Mouse (Mus musculus): ENCODE results near the gene Plekha4. TPM values are rescaled to one million over a fixed set of nuclear protein-coding genes. Genes with fewer than 3 reads are reported as not detected.
"Not testable (repeated sequence)": the region's sequence is repeated elsewhere in the genome, so short reads cannot be mapped to it uniquely, and the experiment has no call there.

Gene Plekha4
- total and polyA plus RNA-seq, 3 experiments = 2.9 to 6.7 (median 3.2) TPM

GRCm38 (mm10) chr7:45514411-45514810, 11.7 kb upstream of the Plekha4 start:
- 89% methylated on average over 7 of the region's 7 CpGs for WGBS
- no peak for DNase-seq
- H3K79me2 ChIP-seq (replicated peaks; ENCODE audit: control insufficient read depth, insufficient read depth, low read length) = no peaks in the 10 kb centered on the region
- intact Hi-C loops (cut with DNase I) = no loop called here
- no peaks in the 10 kb centered on the region for H3K36me3 ChIP-seq (ENCODE audit: control insufficient read depth, insufficient read depth, low read length)
- no peak for TF ChIP-seq POLR2A (IDR thresholded peaks at IDR 0.05; ENCODE audit: insufficient read depth, low read depth, low read length)
- TF ChIP-seq EP300 (IDR thresholded peaks at IDR 0.05; ENCODE audit: insufficient read depth, low read depth, low read length) = no peak
- TF ChIP-seq CTCF (IDR thresholded peaks at IDR 0.05) = no peak
- no peak overlapping the region for H3K9ac ChIP-seq (ENCODE audit: low read depth, low read length)
- no peak overlapping the region for H3K4me3 ChIP-seq
- H3K4me1 ChIP-seq (ENCODE audit: control insufficient read depth, insufficient read depth, low read length) = peaks cover under 1% of the 10 kb centered on the region; the same call in 1 of the 2 replicates
- H3K27ac ChIP-seq = no peak overlapping the region
- no peaks in the 10 kb centered on the region for H3K27me3 ChIP-seq (ENCODE audit: control insufficient read depth, insufficient read depth, low read length)

GRCm38 (mm10) chr7:45515436-45515835, 10.7 kb upstream of the Plekha4 start:
- no peaks in the 10 kb centered on the region for H3K27me3 ChIP-seq (ENCODE audit: control insufficient read depth, insufficient read depth, low read length)
- TF ChIP-seq POLR2A (IDR thresholded peaks at IDR 0.05; ENCODE audit: insufficient read depth, low read depth, low read length) (no peak), EP300 (IDR thresholded peaks at IDR 0.05; ENCODE audit: insufficient read depth, low read depth, low read length) (no peak), CTCF (IDR thresholded peaks at IDR 0.05) (no peak)
- no peak overlapping the region for H3K27ac ChIP-seq
- no peak for DNase-seq
- H3K79me2 ChIP-seq (replicated peaks; ENCODE audit: control insufficient read depth, insufficient read depth, low read length) = no peaks in the 10 kb centered on the region
- H3K36me3 ChIP-seq (ENCODE audit: control insufficient read depth, insufficient read depth, low read length) = no peaks in the 10 kb centered on the region
- intact Hi-C loops (cut with DNase I) = no loop called here
- H3K4me1 ChIP-seq (ENCODE audit: control insufficient read depth, insufficient read depth, low read length) = no peaks in the 10 kb centered on the region
- H3K4me3 ChIP-seq = no peak overlapping the region
- WGBS = 29% methylated on average over 16 of the region's 16 CpGs
- H3K9ac ChIP-seq (ENCODE audit: low read depth, low read length) = no peak overlapping the region

- H3K9ac ChIP-seq (ENCODE audit: low read depth, low read length); H3K27ac ChIP-seq; intact Hi-C loops (cut with DNase I); H3K79me2 ChIP-seq (replicated peaks; ENCODE audit: control insufficient read depth, insufficient read depth, low read length); H3K27me3 ChIP-seq (ENCODE audit: control insufficient read depth, insufficient read depth, low read length); DNase-seq; H3K36me3 ChIP-seq (ENCODE audit: control insufficient read depth, insufficient read depth, low read length); H3K4me3 ChIP-seq; H3K4me1 ChIP-seq (ENCODE audit: control insufficient read depth, insufficient read depth, low read length): not testable (repeated sequence)
- peak; percentile 66 for TF ChIP-seq CTCF (IDR thresholded peaks at IDR 0.05)
- 54% methylated on average over 5 of the region's 5 CpGs for whole genome bisulfite sequencing
These were observed 9.3 kb upstream of the Plekha4 start for GRCm38 (mm10) chr7:45516846-45517245.

GRCm38 (mm10) chr7:45518618-45519017, 7.5 kb upstream of the Plekha4 start:
- Histone ChIP-seq H3K27ac (no peak overlapping the region), H3K27me3 (ENCODE audit: control insufficient read depth, insufficient read depth, low read length) (no peaks in the 10 kb centered on the region), H3K79me2 (replicated peaks; ENCODE audit: control insufficient read depth, insufficient read depth, low read length) (no peaks in the 10 kb centered on the region), H3K4me1 (ENCODE audit: control insufficient read depth, insufficient read depth, low read length) (peaks cover 9% of the 10 kb centered on the region), H3K9ac (ENCODE audit: low read depth, low read length) (no peak overlapping the region), H3K36me3 (ENCODE audit: control insufficient read depth, insufficient read depth, low read length) (peaks cover 9% of the 10 kb centered on the region), H3K4me3 (no peak overlapping the region)
- no peak for TF ChIP-seq CTCF (IDR thresholded peaks at IDR 0.05)
- no peak for TF ChIP-seq EP300 (IDR thresholded peaks at IDR 0.05; ENCODE audit: insufficient read depth, low read depth, low read length)
- TF ChIP-seq POLR2A (IDR thresholded peaks at IDR 0.05; ENCODE audit: insufficient read depth, low read depth, low read length) = no peak
- WGBS = 93% methylated on average over 16 of the region's 16 CpGs
- DNase-seq = no peak
- intact Hi-C loops (cut with DNase I) = no loop called here

GRCm38 (mm10) chr7:45519345-45520120, 6.6 kb upstream of the Plekha4 start:
- DNase-seq = no peak
- H3K9ac ChIP-seq (ENCODE audit: low read depth, low read length) = no peak overlapping the region
- TF ChIP-seq EP300 (IDR thresholded peaks at IDR 0.05; ENCODE audit: insufficient read depth, low read depth, low read length) = no peak
- TF ChIP-seq POLR2A (IDR thresholded peaks at IDR 0.05; ENCODE audit: insufficient read depth, low read depth, low read length) = no peak
- no peak for TF ChIP-seq CTCF (IDR thresholded peaks at IDR 0.05)
- 71% methylated on average over 8 of the region's 8 CpGs for WGBS
- peaks cover 13% of the 10 kb centered on the region for H3K4me1 ChIP-seq (ENCODE audit: control insufficient read depth, insufficient read depth, low read length)
- H3K27ac ChIP-seq = no peak overlapping the region
- no peaks in the 10 kb centered on the region for H3K27me3 ChIP-seq (ENCODE audit: control insufficient read depth, insufficient read depth, low read length)
- peaks cover 9% of the 10 kb centered on the region for H3K36me3 ChIP-seq (ENCODE audit: control insufficient read depth, insufficient read depth, low read length)
- no peak overlapping the region for H3K4me3 ChIP-seq
- intact Hi-C loops (cut with DNase I) = no loop called here
- no peaks in the 10 kb centered on the region for H3K79me2 ChIP-seq (replicated peaks; ENCODE audit: control insufficient read depth, insufficient read depth, low read length)

- 94% methylated on average over 7 of the region's 7 CpGs for WGBS
- Histone ChIP-seq H3K4me3 (no peak overlapping the region), H3K27me3 (ENCODE audit: control insufficient read depth, insufficient read depth, low read length) (no peaks in the 10 kb centered on the region), H3K36me3 (ENCODE audit: control insufficient read depth, insufficient read depth, low read length) (peaks cover 9% of the 10 kb centered on the region), H3K4me1 (ENCODE audit: control insufficient read depth, insufficient read depth, low read length) (peaks cover 13% of the 10 kb centered on the region), H3K27ac (no peak overlapping the region), H3K79me2 (replicated peaks; ENCODE audit: control insufficient read depth, insufficient read depth, low read length) (no peaks in the 10 kb centered on the region), H3K9ac (ENCODE audit: low read depth, low read length) (no peak overlapping the region)
- TF ChIP-seq CTCF (IDR thresholded peaks at IDR 0.05) (0 out of 2 replicates have a peak, but pooled peaks have one; percentile 3), POLR2A (IDR thresholded peaks at IDR 0.05; ENCODE audit: insufficient read depth, low read depth, low read length) (no peak), EP300 (IDR thresholded peaks at IDR 0.05; ENCODE audit: insufficient read depth, low read depth, low read length) (no peak)
- intact Hi-C loops (cut with DNase I) = no loop called here
- DNase-seq = no peak
These were observed 5.5 kb upstream of the Plekha4 start for GRCm38 (mm10) chr7:45520605-45521004.

All from heart, adult 2 months (tissue).